Mouse (Mus musculus): ENCODE results near the gene Urah. TPM values are rescaled to one million over a fixed set of nuclear protein-coding genes. Genes with fewer than 3 reads are reported as not detected.

Urah gene
- polyA plus RNA-seq, 1 experiment from 2014 or later, result 6.1 TPM

DNA sequence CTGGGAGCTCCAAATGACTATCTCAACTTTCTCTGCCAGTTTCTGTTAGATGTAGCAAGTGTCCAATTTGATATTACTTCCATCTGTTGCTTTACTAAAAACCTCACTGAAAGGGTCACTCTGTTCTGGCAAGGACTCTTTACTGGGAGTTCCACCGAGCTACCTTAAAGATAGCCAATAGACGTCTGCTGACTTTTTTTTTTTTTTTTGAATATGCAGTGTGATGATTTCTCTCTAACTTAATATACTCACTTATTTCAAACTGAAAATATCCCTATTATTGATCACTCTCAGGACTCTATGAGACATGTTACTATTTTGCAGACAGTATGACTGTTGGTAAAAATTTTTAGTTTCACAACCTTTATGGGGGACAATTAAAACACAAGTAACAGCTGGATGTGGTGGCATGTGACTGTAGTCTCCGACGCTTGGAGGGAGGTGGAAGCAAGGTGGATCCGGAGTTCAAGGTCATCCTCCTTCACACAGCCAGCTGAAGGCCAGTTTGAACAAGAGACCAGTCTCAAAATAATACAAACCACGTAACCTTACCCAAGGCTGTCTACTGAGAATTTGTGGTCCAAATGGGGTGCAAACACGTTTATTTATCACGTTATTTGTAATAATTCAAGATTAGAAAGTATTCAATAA lies 46.2 kb downstream of the Urah start:
- Histone ChIP-seq H3K4me3 (ENCODE audit: low read length) (peak overlapping the region; percentile 81), H3K9me3 (ENCODE audit: control insufficient read depth, low read length) (no peaks in the 10 kb centered on the region), H3K27ac (ENCODE audit: low read length) (peak overlapping the region; percentile 64; the same call in 1 of the 2 replicates), H3K27me3 (replicated peaks; ENCODE audit: control insufficient read depth, insufficient read depth, low read length) (no peaks in the 10 kb centered on the region), H3K36me3 (ENCODE audit: control insufficient read depth, insufficient read depth, low read length) (no peaks in the 10 kb centered on the region), H3K4me2 (ENCODE audit: low read depth, low read length) (peak overlapping the region; percentile 50), H3K4me1 (ENCODE audit: control insufficient read depth, insufficient read depth, low read length) (peaks cover 15% of the 10 kb centered on the region), H3K9ac (ENCODE audit: low read depth, low read length) (peak overlapping the region; percentile 84)
- WGBS, result 11% methylated on average over 8 of the region's 8 CpGs
- peak; percentile 8 for ATAC-seq

DNA sequence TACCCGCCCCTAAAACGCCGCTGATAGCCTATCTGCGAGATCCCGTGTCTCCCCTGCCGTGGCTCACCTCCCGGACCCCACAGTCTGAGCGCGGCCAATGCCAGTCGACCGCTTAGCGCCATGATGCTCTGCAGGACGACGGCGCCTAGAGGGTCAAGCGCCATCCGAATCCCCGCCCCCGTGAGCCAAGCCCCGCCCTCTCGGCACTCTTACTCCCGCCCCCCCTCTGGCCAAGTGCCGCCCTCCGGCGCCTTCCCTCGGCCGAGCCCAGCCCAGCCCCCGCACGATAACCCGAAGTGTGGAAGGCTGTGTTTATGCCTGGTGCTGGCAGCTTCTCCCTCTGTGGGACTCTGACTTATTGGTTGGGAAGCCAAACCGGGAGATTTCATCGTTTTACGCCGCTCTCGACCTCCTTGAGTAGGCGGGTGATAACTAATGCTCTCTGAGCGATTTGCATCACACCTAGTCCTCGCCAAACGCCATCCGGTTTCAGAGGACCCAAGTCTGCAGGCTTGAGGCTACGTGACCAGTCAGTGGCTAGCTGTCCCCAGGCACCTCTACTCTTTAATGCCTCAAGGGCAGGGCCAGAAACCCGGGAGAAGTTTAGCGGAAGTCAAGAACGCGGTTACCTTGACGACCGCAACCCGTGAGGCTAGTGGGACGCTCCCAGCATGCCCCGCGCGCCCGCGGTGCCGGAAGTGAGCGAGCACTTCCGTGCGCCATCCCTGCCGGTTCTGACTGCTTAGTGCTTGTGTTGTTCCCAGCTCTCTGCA lies 47.1 kb downstream of the Urah start, which contains the start of the genes Psmd13 and Sirt3:
Gene Psmd13, plus strand, starts transcription at position 273 of the 773 bp plus-strand sequence.
Gene Sirt3, minus strand, starts transcription at position 614 of the 773 bp plus-strand sequence.
- H3K9ac ChIP-seq (ENCODE audit: low read depth, low read length), result peak within 1 kb of the TSS; percentile 84
- H3K9me3 ChIP-seq (ENCODE audit: control insufficient read depth, low read length), result no peaks in the 10 kb centered on the region
- peak; percentile 97 for ATAC-seq
- no peaks in the 10 kb centered on the region for H3K36me3 ChIP-seq (ENCODE audit: control insufficient read depth, insufficient read depth, low read length)
- peak within 1 kb of the TSS; percentile 50 for H3K4me2 ChIP-seq (ENCODE audit: low read depth, low read length)
- WGBS, result under 1% methylated on average over 59 of the region's 59 CpGs
- no peaks in the 10 kb centered on the region for H3K27me3 ChIP-seq (replicated peaks; ENCODE audit: control insufficient read depth, insufficient read depth, low read length)
- peak within 1 kb of the TSS; percentile 81 for H3K4me3 ChIP-seq (ENCODE audit: low read length)
- peaks cover 15% of the 10 kb centered on the region for H3K4me1 ChIP-seq (ENCODE audit: control insufficient read depth, insufficient read depth, low read length)
- peak within 1 kb of the TSS; percentile 87 for H3K27ac ChIP-seq (ENCODE audit: low read length)

- no peaks in the 10 kb centered on the region for H3K9me3 ChIP-seq (ENCODE audit: control insufficient read depth, low read length)
- ATAC-seq, result no peak; the same call in 1 of the 2 replicates
Measured at GRCm38 (mm10) chr7:140882469-140882803, 47.6 kb downstream of the Urah start.

More at GRCm38 (mm10) chr7:140882469-140882803, 47.6 kb downstream of the Urah start:
- H3K27me3 ChIP-seq (replicated peaks; ENCODE audit: control insufficient read depth, insufficient read depth, low read length), result no peaks in the 10 kb centered on the region
- peaks cover 15% of the 10 kb centered on the region for H3K4me1 ChIP-seq (ENCODE audit: control insufficient read depth, insufficient read depth, low read length)
- peak overlapping the region; percentile 40 for H3K27ac ChIP-seq (ENCODE audit: low read length)
- peak overlapping the region; percentile 50 for H3K4me2 ChIP-seq (ENCODE audit: low read depth, low read length)
- WGBS, result under 1% methylated on average over 12 of the region's 12 CpGs
- H3K4me3 ChIP-seq (ENCODE audit: low read length), result peak overlapping the region; percentile 81
- peak overlapping the region; percentile 84 for H3K9ac ChIP-seq (ENCODE audit: low read depth, low read length)
- H3K36me3 ChIP-seq (ENCODE audit: control insufficient read depth, insufficient read depth, low read length), result no peaks in the 10 kb centered on the region

Other genes with a start within 250 kb of the Urah start
- not detected in 2 replicates for gene Olfr46, start 233.7 kb upstream of the Urah start, polyA plus RNA-seq (2015; fragmentation: Nextera tagmentation; extraction: Ambion mirVana)
- gene Olfr61, start 206.0 kb upstream of the Urah start, polyA plus RNA-seq (2015; fragmentation: Nextera tagmentation; extraction: Ambion mirVana), result not detected in 2 replicates
- gene Olfr53, start 188.6 kb upstream of the Urah start, polyA plus RNA-seq (2015; fragmentation: Nextera tagmentation; extraction: Ambion mirVana), result not detected in 2 replicates
- gene Olfr539, start 175.1 kb upstream of the Urah start, polyA plus RNA-seq (2015; fragmentation: Nextera tagmentation; extraction: Ambion mirVana), result not detected in 2 replicates
- not detected in 2 replicates for gene Olfr45, start 153.1 kb upstream of the Urah start, polyA plus RNA-seq (2015; fragmentation: Nextera tagmentation; extraction: Ambion mirVana)
- gene Olfr541, start 137.8 kb upstream of the Urah start, polyA plus RNA-seq (2015; fragmentation: Nextera tagmentation; extraction: Ambion mirVana), result not detected in 2 replicates
- not detected in 2 replicates for gene Cyp2e1, start 71.3 kb upstream of the Urah start, polyA plus RNA-seq (2015; fragmentation: Nextera tagmentation; extraction: Ambion mirVana)
- 0.18 and 0.38 TPM in 2 replicates for gene Syce1, start 47.2 kb upstream of the Urah start, polyA plus RNA-seq (2015; fragmentation: Nextera tagmentation; extraction: Ambion mirVana)
- 0.95 and 1.1 TPM in 2 replicates for gene Zfp941, start 12.8 kb upstream of the Urah start, polyA plus RNA-seq (2015; fragmentation: Nextera tagmentation; extraction: Ambion mirVana)
- not detected in 2 replicates for gene Scgb1c1, start 10.5 kb downstream of the Urah start, polyA plus RNA-seq (2015; fragmentation: Nextera tagmentation; extraction: Ambion mirVana)
- not detected in 2 replicates for gene Odf3, start 12.8 kb downstream of the Urah start, polyA plus RNA-seq (2015; fragmentation: Nextera tagmentation; extraction: Ambion mirVana)
- gene Gm45785, start 21.3 kb downstream of the Urah start, polyA plus RNA-seq (2015; fragmentation: Nextera tagmentation; extraction: Ambion mirVana), result not detected in 2 replicates
- 68.3 and 70.1 TPM in 2 replicates for gene Ric8a, start 21.9 kb downstream of the Urah start, polyA plus RNA-seq (2015; fragmentation: Nextera tagmentation; extraction: Ambion mirVana)
- 33.1 and 35.1 TPM in 2 replicates for gene Bet1l, start 22.6 kb downstream of the Urah start, polyA plus RNA-seq (2015; fragmentation: Nextera tagmentation; extraction: Ambion mirVana)
- 182 and 197 TPM in 2 replicates for gene Psmd13, start 47.0 kb downstream of the Urah start, polyA plus RNA-seq (2015; fragmentation: Nextera tagmentation; extraction: Ambion mirVana)
- 38.6 and 39.2 TPM in 2 replicates for gene Sirt3, start 47.3 kb downstream of the Urah start, polyA plus RNA-seq (2015; fragmentation: Nextera tagmentation; extraction: Ambion mirVana)
- gene Cox8b, start 65.4 kb downstream of the Urah start, polyA plus RNA-seq (2015; fragmentation: Nextera tagmentation; extraction: Ambion mirVana), result 0.45 and 0.62 TPM in 2 replicates
- gene Nlrp6, start 85.9 kb downstream of the Urah start, polyA plus RNA-seq (2015; fragmentation: Nextera tagmentation; extraction: Ambion mirVana), result 71.1 and 80.5 TPM in 2 replicates
- 23.4 and 23.6 TPM in 2 replicates for gene Pgghg, start 106.4 kb downstream of the Urah start, polyA plus RNA-seq (2015; fragmentation: Nextera tagmentation; extraction: Ambion mirVana)
- 2.0 and 2.4 TPM in 2 replicates for gene Ifitm5, start 115.3 kb downstream of the Urah start, polyA plus RNA-seq (2015; fragmentation: Nextera tagmentation; extraction: Ambion mirVana)
- gene Gm45717, start 120.9 kb downstream of the Urah start, polyA plus RNA-seq (2015; fragmentation: Nextera tagmentation; extraction: Ambion mirVana), result 1.0 TPM in 1 of 2 replicates, not detected in the other
- 1,203 and 1,252 TPM in 2 replicates for gene Ifitm2, start 121.0 kb downstream of the Urah start, polyA plus RNA-seq (2015; fragmentation: Nextera tagmentation; extraction: Ambion mirVana)
- gene Ifitm1, start 132.2 kb downstream of the Urah start, polyA plus RNA-seq (2015; fragmentation: Nextera tagmentation; extraction: Ambion mirVana), result 117 and 123 TPM in 2 replicates
- gene Ifitm3, start 175.8 kb downstream of the Urah start, polyA plus RNA-seq (2015; fragmentation: Nextera tagmentation; extraction: Ambion mirVana), result 255 and 269 TPM in 2 replicates
- gene Ifitm6, start 182.9 kb downstream of the Urah start, polyA plus RNA-seq (2015; fragmentation: Nextera tagmentation; extraction: Ambion mirVana), result 1.9 and 2.0 TPM in 2 replicates
- gene Gm17387, start 194.1 kb downstream of the Urah start, polyA plus RNA-seq (2015; fragmentation: Nextera tagmentation; extraction: Ambion mirVana), result not detected in 2 replicates
- gene B4galnt4, start 226.1 kb downstream of the Urah start, polyA plus RNA-seq (2015; fragmentation: Nextera tagmentation; extraction: Ambion mirVana), result 7.2 and 7.3 TPM in 2 replicates
- gene Pkp3, start 243.2 kb downstream of the Urah start, polyA plus RNA-seq (2015; fragmentation: Nextera tagmentation; extraction: Ambion mirVana), result 31.3 and 32.4 TPM in 2 replicates